Mouse (Mus musculus) gastrocnemius, postnatal 4 days (tissue): ENCODE results near the gene Srgn. TPM values are rescaled to one million over a fixed set of nuclear protein-coding genes. Genes with fewer than 3 reads are reported as not detected.
"Not testable (repeated sequence)": the region's sequence is repeated elsewhere in the genome, so short reads cannot be mapped to it uniquely, and the experiment has no call there.

Experiments used
- DNase-seq, 2 experiments: peaks; one replicate each; pipeline ENCODE4 v3.0.0; 2021 to 2022; ENCODE audit warnings: low spot score in 2 of 2, mixed read lengths in 2 of 2
- total RNA-seq, 2 experiments: library from RNA; stranded (reverse); gene quantifications; 2 replicates each; pipeline ENCODE4 v1.2.3; 2021

Srgn gene
- total RNA-seq, 2 experiments from 2014 or later = 16.2 to 16.7 TPM

DNA sequence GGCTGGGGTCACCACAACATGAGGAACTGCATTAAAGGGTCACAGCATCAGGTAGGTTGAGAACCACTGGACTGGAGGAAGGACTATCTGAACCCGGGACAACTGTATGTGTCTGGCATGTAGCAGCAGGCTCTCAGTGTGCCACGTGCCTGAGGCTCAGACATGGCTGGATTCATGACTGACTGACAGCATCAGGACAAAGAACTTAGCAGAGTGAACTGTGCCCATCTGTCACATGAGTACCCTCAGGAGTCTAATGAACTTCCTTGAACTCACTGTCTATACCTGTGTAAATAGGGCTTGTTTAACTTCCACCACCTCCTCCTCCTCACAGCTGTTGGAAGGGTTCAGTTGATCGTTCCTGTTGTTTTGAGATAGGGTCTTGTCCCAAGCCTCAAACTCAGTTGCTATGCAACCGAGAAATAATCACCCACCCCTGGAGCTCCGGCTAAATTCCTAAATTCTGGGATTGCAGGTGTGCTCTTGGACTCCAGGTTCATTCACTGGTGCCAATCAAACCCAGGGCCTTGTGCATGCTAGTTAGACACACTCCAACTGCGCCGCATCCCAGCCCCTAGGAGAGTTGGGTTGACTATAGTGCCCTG, 4.8 kb downstream of the Srgn start:
- no peak for DNase-seq

DNA sequence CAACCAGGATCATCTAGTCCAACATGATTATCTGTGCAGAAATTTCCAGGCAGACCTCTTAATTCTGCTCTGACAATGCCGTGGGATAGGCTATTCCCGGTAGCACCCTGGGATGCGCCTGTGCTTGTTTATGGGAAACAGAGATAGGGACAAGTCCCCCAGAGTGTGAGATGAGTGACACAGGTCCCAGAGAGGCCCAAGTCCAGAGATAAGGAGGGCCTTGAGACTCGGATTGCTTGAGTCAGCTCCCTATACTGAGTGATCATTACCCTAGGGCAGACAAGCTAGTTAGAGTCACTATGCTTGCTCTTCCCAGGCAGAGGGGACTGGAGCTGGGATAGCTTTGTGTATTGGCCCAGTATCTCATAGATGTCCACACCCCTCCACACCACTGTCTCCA, 5.5 kb downstream of the Srgn start:
- DNase-seq = no peak

DNA sequence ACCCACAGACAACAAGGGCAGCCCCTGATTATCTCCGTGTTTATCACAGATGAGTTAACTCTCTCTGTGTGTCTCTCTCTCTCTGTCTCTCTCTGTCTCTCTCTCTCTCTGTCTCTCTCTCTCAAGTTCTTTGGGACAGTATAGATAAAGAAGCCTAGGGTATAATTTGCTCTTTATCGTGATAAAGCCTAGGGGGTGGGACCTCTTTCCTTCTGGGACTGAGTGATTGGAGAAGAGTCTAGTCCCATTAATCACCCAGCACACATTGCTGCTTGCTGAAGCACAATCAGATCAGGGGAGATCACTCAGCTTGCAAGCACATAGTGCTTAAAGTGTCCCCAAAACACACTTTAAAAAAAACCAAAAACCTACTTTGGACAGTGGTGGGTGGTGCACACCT, 6.3 kb downstream of the Srgn start:
- DNase-seq = no peak

DNA sequence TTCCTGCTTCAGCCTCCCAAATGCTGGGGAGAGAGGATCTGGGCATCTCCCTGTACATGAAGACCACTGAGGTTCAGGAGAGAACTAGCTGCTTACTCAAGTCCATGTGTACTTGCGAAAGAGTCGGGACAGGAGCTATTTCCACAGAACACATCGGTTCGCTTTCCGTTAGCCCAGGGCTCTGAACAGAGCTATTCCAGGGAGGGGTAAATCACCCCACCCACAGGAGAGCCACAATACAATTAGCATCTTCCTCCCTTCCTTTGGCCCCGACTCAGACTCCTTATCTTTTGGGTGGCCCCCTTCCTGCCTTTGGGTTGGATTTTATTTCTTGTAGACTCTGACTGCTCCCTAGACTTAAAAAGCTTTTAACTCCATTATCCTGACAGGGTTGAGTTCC, 9.7 kb downstream of the Srgn start:
- DNase-seq = no peak

DNA sequence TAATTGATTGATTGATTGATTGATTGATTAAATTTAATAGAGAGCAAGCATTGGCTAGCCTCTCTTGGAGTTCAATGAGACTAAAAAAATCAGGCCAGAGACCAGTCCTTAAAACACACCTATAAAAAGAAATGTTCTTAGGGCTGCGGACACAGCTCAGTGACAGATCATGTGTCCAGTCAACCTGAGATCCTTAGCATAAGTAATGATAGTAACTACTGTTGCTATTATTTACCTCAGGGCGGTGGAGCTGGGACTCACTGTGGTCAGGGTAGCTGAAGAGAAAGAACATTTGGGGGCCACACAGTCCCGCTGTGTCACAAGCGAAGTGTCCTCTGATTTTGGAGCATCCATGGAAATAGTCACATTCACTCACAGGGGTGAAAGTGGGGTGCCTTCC, 14.4 kb downstream of the Srgn start:
- no peak for DNase-seq

DNA sequence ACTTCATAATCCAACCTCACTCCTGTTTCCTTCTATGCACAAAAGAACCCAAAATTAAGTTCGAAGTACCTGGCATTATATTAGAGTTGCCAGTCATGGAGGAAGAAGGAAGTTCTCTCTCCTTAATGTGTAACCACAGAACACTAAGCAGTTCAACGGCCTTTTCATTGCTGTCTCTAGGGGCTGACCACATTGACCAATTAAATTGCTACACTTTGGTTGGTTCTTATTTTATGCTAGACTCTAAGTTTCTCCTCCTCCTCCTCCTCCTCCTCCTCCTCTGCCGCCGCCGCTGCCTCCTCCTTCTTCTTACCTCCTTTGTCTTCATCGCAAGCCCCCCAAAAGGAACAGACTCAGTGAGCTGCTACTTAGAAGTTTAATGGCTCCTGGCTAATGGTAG, 15.7 kb downstream of the Srgn start:
- no peak for DNase-seq

DNA sequence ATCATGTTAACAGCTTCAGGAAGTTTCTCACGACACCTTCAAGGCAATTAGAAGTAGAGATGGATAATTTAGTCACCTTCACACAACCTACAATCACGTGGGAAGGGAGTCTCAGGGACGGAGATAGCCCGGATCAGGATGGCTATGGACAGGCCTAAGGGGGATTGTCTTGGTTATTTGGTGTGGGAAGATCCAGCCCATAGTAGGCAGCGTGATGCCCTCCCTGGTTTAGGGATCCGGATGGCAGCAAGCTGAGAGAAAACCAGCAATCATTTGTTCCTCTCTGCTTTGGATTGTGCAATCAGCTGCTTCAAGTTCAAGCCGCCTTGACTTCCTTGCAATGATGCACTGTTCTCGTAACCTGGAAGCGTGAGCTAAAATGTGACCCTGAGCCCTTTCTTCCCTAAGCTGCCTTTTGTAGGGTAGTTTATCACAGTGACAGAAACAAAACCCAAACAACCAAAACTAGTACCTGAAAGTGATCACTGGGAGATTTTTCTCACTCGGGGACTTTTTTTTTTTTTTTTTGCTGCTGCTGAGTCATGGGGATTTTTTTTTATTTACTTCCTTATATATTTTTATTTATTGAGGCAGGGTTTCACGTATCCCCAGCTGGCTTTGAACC, 18.1 kb downstream of the Srgn start:
- DNase-seq = no peak

DNA sequence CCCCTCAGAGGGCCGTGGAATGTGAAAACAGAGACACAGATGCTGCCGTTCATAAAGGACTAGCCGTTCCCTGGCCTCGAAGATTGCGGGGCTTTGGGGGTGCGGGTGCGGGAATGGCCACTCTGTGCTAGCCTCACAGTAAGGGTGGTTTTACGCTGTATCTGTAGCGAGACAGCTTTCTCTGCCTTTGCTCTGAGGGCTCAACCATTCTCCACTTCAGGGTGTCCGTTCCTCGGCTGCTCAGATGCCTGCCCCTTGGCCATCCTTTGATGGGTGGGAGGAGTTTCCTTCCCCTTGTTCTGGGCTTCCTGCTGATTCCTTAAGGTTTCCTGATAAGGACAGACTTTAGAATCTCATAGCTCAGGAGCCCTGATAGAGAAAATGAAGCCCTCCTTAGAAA, 18.8 kb downstream of the Srgn start:
- no peak for DNase-seq

DNA sequence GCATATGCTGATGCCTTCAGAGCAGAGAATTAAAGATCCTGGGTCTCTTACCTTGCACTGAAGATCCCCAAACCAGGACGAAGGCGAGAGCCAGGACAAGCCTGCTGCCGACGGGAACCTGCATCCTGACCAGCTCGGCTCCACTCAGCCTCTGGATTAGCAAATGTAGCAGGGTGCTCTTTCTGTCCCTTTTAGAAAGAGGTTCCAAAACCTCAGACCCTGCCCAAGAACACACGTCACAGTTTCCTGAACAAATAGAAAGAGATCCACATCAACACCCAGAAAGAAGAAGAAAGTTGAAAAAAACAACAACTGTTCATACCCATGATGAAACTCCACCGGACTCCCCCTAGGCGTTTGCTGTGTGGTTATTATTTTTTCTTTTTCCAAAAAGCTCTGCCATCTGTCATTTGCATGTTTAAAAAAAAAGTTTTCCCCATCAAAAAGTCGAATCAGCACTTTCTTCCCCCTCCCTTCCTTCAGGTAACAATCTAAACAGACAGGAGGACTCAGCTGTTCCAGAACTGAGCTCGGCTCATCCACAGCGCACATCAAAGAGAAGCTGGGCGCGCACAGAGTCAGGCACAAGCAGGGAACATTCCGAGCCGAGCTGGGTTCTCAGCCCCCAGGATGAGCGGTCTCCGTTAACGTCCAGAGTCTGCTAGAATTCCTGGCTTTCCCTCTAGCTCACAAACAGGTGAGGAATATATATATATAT, 19.5 kb downstream of the Srgn start:
- peak in 1 of 2 experiments; percentile 34 for DNase-seq

DNA sequence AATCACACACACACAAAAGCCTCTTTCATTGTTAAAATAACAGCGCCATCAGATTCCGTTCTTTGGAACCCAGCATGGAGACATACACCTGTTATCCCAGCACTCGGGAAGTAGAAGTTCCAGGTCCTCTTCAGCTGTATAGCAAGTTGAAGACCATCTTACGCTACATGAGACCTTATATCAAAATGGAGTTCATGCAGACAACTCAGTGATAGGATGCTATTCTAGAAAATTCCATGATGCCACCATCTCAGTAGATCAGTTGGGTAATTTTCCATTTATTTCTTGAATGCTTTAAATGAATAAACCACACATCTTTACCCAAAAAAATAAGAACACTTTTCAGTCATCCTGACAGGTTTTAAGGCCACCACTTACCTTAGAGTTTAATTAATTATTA, 20.2 kb downstream of the Srgn start:
- no peak for DNase-seq

DNA sequence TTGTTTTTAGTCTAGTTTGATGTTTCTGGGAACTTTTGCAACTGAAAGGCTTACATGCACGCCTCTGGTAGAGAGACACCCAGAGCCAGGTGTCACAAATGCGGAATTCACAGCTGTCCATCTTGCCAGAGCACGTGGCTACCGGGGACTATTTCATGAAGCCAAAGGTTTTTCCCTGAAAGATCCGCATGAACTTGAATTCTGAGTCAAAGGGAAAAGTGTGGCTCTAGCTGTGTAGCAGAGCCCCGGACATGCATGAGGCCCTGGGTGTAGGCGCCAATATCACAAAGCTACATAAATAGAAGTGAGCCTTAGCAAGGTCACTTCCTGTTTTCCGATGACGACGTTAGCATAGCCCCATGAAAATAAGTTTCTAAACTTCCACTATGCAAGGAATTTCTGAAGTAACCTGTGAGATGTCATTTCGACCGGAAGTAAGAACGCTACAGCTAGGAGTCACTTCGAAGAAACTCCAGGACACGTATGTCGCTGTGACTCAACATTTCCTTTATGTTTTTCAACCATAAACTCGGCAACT, 21.2 kb downstream of the Srgn start:
- DNase-seq = no peak

DNA sequence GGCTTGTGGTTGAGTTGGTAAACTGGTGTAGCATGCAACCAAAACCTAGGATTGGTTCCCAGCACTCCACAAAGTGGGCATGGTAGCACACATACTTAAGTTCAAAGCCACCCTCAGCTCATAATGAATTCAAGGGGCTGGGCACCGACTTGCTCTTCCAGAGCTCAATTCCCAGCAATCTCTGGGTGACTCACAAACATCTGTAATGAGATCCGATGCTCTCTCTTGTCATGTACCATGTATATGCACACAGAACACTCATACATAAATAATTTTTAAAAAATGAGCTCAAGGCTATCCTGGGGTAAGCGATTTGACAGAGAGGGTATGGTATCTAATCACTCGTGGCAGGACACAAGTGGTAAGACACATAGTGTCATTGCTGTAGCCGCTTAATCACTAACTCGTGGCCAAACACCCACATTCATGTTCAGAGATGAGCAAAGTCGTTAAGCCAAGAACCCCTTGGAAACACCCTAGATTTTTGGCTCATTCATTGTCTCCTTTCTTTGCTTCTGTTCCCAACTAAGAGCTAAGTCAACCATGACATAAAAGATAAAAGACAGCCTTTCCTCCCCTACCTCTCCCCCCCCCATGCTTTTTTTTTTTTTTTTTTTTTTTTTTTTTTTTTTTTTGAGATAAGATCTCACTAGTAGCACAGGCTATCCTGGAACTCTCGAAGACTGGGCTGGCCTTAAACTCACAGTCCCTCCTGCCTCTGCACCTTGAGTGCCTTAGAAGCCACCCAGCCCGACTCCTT, 21.8 kb downstream of the Srgn start:
- DNase-seq = no peak

DNA sequence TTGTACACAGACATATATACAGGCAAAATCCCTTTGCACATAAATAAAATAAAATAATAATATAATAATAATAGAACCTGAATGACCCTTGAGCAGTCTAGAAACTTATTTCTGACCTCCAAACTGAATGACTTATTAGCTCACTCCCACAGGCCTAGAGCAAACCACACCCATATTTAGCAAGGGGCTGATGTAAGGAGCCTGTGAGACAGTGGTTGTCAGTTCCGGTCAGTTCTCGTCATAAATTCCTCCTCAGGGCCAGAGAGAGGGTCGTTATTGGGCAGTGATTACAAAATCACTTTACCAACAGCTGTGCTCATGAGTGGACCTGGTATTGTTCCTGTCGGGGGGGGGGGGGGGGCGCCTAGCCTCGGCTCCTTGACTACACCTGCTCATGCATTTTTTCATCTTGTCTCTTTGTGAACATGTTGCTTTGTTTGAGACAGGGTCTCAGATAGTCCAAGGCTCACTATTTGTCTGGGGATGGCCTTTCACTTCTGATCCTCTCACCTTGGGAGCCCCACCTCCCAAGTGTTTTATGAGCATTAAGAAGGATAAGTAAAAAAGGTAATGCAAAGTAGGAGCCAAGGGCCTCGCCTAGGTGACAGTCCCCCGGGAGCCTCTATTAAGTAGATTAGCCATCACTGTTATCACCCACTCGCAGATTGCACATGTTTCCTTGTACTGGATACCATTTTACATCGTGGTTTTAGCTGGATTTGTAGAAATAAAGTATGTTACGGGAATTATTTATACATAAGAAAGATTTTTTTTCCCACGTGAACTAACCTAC, 23.2 kb downstream of the Srgn start:
- DNase-seq = no peak

DNA sequence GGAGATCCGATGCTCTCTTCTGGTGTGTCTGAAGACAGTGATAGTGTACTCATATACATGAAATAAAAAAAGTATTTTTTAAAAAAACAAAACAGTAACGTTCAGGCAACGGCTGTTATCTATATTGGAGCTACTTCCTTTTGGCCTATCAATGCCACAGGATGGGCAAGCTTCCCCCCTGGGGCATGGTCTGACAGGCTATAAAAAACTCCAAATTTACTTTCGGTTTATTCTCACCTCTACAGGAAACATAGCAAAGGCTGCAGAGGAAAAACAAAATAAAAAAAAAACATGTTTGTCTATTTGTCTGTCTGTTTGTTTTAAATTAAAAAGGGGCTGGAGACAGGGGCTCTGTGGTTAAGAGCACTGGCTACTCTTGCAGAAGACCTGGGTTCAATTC, 23.9 kb downstream of the Srgn start:
- DNase-seq = no peak

DNA sequence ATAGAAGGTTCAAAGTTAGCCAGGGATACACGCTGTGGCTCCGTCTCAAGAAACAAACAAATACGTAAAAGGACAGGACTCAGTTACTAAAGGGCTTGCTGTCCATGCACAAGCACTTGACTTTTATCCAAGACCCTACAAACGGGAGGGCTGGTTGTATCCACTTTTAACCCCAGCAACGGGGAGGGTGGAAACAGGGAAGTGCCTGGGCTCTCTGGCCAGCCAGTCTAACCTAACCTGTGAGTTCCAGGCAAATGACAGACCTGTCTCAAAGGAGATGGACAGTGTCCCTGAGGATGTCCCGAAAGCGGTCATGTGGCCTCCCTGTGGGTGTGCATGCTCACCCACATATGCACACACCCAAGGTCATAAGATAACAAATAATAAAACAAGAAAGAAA, 25.3 kb downstream of the Srgn start:
- DNase-seq = no peak

DNA sequence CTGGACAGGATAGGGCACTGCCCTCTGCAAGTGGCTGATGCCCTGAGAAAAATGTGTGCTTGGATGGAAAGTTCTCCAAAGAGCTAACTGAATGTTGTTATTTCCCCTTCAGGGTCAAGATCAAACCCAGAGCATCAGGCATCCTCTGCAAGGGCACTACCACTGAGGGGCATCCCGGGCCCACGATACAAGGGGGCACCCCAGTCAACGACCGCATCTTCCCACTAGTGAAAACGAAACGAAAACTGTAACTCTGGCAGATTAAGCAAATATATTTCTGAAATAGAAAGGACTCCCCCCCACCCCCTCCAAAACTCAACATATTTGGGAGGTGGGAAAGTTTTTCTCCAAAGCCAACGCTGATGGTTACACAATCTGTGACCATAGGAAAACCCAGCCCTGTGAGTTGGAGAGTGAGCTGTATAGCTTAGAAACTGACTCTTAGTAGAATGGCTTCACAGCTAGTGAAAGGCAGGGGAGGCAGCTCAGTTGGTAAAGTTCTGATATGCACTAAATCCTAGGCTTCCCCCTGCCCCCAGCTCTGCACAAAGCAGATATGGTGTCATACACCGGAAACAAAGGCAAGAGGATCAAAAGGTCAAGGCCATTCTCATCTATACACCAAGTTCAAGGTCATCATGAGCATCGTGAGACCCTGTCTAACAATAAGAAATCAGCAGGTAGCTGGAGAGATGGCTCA, 26.2 kb downstream of the Srgn start:
- DNase-seq = no peak

DNA sequence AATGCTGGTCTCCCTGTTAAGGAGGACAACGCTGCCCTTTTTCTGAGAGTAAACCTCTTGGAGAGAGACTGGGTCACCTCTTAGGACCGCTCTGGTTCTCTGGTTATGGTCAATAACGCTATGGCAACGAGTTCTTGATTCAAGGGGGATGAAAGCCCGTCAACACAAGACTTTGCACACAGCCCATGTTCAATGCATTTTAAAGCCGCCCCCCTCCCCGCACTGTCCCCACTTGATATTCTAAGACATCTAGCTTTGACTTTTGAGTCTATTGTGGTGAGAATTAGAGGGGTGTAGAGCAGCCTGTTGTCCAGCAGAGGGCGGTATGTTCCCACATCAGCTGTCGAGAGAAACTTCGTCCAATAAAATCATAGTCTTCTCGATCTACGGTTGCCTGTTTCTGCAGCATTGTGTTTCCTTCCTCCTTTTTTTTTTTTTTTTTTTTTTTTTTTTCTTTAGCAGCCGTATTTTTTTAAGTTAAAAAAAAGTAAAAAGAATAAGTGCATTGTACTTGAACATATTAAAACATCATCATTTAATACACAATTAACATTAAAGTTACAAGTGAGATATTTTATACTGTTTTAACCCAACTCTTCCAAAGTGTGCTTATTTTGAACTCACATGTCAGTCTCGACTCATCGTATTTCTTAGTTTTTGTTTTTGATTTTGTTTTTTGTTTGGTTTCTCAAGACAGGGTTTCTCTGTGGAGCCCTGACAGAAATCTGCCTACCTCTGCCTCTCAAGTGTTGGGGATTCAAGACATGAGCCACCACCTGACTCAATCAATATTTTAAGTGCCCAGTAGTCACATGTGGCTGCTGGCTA, 26.9 kb downstream of the Srgn start:
- DNase-seq = peak; percentile 23 to 28

DNA sequence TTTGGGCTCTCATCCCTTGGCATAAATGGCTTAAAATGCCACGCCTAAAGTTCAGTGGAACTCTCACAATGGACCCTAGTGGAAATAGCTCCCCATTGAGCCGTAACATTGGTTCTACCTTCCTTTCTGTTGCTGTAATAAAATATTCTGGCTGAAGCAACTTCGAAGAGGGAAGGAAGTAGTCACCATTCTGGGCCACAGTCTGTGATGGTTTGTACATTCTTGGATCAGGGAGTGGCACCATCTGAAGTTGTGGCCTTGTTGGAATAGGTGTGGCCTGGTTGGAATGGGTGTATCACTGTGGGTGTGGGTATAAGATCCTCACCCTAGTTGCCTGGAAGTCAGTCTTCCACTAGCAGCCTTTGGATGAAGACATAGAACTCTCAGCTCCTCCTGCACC, 35.6 kb downstream of the Srgn start:
- not testable (repeated sequence) for DNase-seq

DNA sequence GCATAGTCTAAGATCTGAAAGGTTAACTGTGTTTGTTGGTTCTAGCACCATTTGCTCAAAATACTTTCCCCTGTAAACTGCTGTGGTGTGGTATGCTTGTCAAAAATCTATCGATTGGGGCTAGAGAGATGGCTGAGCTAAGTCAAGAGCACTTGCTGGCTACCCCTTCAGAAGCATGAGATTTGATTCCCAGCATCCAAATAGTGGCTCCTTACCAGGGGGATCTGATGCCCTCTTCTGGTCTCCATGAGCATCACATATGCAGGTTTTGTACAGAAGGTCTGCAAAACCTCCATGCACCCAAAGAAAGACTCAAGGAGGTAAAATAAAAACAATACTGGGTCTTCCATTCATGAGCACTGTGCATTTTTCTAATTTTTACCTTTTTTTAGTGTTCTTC, 39.0 kb downstream of the Srgn start:
- DNase-seq = peak in 1 of 2 experiments; percentile 26
